Mouse (Mus musculus) cerebellum, adult (tissue): ENCODE data around the gene AB124611.
A peak's percentile ranks its signal among the peaks of the same experiment; 100 is the strongest.
"Not testable (repeated sequence)": the region's sequence is repeated elsewhere in the genome, so short reads cannot be mapped to it uniquely, and the experiment has no call there.

ENCODE experiments used
- ATAC-seq: cut with Nextera tagmentation; 2 replicates; pipeline ENCODE4 v1.9.2; 2017; ENCODE audit warnings: mild to moderate bottlenecking, moderate library complexity, mixed read lengths; ENCODE audit not compliant: insufficient number of reproducible peaks, low FRiP score, low TSS enrichment

AB124611 gene

DNA sequence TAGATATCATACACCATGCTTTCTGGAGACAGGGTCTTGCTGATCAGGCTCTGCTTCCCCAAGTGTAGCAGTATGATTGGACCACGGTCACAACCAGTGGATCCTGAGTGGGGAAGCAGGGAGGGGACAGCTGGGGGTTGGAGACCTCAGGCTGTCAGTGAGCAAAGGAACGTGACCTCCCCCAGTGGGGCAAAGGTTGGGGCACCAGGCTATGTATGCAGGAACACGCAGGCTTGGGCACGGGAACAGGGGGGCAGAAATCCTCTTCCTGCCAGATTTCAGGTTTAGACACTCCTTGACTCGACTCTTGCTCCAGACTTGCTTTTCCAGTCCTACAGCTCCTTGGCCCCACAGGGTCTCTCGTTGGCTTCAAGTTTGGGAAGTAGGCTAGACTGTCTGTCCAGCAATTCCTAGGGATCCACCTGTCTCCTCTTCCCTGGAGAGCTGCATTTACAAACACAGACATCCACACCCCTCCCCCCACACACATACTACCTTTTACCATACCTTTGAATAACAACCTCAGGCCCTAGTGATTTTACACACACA is 8.0 kb upstream of the AB124611 start:
- no peak for ATAC-seq

DNA sequence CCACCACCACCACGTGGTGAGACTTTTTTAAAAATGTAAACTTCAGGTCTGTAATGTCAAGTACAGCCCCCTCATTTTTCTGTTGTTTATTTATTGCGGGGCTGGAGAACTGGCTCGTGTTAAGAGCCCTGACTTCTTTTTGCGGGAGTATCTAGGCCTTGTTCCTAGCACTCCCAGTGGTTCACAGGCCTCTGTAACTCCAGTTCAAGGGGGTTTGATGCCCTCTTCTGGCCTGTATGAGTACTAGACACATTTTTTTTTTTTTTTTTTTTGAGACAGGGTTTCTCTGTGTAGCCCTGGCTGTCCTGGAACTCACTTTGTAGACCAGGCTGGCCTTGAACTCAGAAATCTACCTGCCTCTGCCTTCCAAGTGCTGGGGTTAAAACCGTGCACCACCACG is 7.3 kb upstream of the AB124611 start:
- not testable (repeated sequence) for ATAC-seq

DNA sequence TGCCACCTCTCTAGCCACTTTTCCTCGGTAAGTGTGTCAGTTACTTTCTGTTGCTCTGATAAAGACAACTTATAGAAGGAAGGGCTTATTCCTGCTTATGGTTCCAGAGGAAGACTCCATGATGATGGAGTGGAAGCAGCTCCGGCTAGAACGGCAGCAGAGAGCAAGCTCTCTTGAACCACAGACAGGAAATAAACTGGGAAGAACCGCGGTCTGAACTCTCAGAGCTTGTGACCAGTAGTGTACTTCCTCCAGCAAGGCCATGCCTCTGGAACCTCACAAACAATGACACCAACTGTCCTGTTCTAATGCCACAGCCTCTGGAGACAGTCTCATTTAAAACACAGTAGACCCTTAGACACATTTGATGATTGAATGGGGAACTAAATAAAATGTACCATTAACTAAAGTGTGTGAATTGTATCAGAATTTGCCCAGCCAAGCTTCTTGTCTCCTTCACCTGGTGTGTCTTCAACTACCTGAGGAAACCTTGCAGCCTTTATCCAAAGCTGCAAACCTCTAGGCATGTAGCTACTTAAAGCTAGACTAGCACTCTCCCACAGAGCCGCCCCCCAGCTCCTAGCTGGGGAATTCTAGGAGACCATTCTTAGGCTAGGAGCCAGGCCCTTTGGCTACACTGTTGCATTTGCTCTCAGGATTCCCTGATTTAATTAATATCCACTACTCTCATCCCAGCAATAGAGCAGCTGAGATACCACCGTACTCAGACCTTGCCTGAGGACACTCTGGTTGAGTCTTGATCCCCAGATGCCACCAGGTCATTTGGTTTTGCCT is 637 bp upstream of the AB124611 start:
- ATAC-seq = no peak

DNA sequence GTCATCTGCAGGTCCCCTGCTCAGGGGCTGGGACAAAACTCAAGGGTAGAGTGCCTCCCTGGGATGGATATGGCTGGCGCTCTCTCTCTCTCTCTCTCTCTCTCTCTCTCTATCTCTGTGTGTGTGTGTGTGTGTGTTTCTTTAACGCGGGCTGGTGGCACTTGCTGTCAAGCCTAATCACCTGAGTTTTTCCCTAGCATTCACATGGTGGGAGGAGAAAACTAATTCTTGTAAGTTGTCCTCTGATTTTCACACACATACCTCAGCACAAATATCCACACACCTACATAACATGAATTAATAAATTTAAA is 613 bp downstream of the AB124611 start:
- ATAC-seq = no peak

DNA sequence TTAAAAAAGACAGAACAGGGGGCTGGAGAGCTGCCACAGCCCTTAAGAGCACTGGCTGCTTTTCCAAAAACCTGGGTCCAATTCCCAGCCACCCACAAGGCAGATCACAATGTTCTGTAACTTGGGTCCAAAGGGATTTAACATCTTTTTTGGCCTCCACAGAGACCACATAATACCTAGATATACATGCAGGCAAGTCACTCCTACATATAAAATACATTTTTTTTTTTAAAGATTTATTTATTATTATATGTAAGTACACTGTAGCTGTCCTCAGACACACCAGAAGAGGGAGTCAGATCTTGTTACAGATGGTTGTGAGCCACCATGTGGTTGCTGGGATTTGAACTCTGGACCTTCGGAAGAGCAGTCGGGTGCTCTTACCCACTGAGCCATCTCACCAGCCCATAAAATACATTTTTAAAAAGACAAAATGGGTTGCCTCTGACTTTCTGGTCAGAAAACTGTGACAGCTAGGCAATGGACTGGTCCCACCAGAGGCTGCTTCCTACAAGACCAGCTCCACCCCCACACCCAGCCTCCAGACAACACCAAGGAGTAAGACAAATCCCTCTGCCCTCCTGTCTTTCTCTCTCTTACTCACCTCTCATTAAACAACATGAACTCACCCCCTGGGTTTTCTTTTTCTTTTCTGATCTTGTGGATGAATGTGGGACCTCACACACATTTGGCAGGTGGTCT is 1.3 kb downstream of the AB124611 start:
- no peak for ATAC-seq

DNA sequence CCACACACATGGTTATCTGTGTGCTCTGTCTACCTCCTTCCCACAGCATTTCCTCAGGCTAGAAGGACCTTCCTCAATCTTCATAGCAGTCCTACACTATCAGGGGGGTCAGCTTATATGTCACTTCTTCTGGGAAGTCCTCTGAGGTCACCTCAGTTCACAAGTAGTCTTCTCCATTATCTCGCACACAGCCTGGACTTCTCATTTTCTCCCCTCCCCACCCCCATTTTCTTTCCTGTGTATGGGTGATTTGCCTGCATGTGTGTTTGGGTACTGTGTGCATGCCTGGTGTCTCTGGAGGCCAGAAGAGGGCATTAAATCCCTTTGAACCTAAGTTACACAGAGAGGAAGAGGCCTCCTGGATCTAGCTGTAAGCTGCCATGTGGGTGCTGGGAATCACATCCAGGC is 1.9 kb downstream of the AB124611 start:
- ATAC-seq = no peak

DNA sequence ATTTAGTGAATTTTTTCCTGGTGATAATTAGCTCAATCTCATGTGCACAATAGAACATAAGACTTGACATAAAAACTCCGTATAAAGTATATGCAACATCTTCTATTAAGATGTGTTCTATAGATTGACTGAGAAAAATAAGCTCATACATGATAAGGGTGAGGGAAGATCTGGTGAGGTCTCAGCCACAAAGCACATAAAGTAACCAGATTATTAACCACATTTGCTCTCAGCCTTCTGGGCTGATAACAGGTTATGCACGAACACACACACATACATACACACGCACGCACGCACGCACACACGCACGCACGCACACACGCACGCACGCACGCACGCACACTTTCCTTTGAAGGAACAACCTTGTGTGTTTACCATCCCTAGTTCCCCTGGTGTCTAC is 10.5 kb downstream of the AB124611 start:
- ATAC-seq = no peak

DNA sequence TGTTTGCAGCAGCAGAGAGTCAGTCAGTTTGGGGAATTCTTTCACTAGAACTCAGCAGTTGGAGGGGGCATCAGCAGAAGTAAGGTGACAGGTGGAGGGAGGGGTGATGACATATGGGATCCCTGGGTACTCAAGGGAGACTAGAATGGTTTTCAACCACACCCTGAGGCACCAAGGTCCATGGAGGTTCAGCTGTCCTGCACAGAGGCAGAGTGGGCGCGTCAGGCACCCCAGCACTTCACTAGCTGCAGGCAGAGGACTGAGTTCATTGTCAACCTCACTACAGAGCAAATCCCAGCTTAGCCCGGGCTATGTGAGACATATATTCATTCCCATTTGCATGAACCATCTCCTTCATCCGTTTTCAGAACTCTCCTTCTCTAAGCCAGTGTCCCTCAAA is 11.0 kb downstream of the AB124611 start:
- ATAC-seq = no peak

DNA sequence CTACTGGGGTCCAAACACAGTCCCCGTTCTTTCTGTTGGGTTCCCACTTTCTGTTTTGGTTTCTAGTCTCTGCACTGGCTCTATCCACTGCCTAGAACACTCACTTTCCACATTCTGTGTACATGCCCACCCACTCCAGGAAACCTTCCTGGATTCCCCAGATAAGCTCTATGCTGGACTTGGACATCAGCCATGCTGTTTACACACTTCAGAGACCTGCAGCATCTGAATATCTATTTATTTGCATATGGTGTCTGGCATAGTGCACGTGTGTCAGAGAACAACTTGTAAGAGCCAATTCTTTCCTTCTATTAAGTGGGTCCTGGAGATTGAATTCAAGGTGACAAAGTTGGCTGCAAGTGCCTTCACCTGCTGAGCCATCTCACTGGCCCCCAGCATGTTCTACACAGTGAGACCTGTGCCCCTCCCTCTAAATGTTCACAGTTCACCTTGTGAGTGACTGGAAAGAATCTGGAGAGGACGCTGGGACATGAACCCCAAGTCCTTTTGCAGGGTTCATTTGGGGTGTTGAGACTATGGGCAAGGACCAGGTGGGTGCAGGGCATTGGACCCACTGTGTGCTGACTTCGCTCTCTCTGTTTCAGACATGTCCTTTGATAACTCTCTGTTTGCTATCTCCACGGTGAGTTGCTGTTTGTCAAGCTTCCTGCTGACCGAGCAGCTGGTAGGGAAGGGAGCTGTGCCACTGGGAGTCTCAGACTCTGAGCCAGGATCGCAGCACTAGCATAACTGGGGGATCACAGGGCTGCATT is 14.2 kb downstream of the AB124611 start:
- ATAC-seq = no peak

DNA sequence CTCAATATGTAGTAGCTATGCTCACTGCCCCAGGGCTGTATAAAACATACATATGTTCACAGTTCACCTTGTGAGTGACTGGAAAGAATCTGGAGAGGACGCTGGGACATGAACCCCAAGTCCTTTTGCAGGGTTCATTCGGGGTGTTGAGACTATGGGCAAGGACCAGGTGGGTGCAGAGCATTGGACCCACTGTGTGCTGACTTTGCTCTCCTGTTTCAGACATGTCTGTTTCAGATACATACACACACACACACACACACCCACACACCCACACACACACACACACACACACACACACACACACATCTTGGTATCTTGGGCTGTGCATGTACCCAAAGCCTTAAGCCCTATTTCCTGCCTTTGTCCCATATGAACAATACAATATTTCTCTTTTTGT is 16.0 kb downstream of the AB124611 start:
- ATAC-seq = not testable (repeated sequence)

DNA sequence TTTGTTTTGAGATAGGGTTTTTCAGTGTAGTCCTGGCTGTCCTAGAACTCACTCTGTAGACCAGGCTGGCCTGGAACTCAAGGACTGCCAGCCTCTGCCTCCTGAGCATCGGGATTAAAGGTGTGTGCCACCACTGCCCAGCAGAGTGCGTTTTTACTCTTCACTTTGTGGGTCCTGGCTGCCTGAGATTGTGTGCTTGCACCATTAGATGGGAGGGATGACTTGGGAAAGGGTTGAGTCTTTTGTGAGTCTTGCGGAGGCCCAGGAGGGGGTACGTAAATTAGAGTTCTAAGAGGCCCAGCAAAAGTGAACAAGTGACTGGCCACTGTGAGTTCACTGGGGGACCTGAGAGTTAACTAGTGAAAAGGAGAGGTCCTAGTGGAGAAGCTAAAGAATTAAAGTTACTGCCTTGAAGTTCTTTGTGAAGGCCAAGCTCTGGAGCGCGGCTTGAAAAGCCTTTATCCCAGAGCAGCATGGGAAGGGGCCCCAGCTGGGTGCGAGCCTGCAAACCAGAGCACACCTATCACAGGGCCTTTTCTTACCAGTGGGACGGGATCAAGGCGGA is 19.5 kb downstream of the AB124611 start:
- peak; percentile 49 for ATAC-seq

DNA sequence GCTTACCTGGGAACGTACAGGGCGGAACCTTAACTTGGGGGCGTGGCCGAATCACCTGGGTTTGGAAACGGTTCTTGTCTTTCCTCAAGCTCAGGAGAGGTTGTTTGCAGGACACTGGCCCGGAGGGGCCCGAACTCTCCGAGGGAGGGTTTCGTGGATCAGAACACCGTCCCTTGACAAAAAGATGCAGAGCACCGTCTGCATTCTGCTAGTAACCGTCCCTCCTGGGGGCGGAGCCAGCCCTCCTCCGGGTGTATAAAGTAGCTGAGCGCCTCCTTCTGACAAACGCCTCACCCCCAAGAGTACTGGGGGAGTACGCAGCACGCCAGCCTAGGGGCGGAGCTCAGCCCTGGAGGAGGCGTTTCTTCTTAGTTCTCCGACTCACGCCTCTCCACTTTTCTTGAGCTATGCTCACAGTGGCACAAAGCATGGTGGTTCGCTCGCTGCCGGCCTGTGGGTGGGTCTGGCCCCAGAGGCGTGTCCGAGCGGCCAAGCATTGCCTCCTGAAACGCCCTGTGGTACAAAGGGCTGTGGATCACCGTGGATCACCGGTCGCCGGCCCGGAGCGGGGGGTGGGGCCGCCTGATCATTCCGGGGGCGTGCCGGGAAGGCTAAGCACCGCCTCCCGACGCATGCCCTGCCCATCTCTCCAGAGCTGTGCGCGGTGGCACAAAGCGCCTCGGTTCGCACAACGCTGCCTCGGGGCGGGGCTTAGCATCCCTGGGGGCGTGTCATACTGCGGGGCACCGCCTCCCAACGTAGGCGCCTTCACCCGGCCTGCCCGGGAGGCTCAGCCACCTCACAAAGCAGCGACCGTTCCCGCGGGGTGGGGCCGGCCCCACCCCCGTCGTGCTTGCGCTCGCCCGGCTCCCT is 20.2 kb downstream of the AB124611 start:
- peak; percentile 87 for ATAC-seq

DNA sequence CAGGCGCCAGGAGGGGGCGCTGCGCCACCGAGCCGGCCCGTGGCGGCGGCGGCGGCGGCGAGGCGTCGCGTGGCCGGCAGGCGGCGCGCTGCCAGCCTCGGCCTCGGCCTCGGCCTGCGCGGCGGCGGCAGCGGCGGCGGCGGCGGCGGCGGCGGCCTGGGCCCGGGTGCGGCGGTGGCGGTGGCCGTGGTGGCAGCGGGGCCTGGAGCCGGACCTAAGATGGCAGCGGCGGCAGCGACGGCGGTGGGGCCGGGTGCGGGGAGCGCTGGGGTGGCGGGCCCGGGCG is 20.8 kb downstream of the AB124611 start, which contains the start of gene Carm1:
Gene Carm1 (plus strand): TSS at position 106 of the 286 bp plus-strand sequence.
- no peak for ATAC-seq

DNA sequence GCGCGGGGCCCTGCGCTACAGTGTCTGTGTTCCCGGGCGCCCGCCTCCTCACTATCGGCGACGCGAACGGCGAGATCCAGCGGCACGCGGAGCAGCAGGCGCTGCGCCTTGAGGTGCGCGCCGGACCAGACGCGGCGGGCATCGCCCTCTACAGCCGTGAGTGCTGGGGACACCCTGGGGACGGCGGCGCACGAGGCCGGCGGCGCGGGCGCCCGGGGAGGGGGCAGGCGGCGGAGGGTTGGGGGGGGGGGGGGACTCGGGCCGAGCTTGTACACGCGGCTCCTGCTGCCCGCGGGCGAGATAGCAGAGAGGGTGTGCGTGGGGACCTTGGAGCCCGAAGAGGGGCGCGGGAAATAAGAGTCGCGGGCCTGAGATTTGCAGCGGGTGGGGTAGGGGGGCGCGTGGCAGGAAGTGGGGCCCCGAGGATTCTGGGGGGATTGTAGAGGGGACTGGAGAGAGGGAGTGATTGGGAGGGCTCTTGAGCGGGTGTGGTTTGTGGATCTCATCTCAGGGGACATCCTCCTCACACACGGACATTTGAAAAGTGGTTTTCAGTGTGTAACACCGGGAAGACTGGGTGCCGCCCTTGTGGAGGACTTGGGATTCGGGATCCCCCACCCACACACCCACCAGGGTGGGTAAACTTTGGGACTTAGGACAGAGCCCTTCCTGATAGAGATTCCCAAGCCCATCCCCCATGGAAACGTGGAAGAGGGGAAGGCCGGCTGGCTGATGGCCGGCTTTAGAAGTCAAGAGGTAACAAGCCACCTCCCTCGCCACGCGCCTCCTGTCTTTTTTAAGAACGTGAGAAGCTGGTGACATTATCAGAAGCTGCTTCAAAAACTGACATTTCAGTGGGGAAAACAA is 21.3 kb downstream of the AB124611 start:
- peak; percentile 5; the same call in 1 of the 2 replicates for ATAC-seq

DNA sequence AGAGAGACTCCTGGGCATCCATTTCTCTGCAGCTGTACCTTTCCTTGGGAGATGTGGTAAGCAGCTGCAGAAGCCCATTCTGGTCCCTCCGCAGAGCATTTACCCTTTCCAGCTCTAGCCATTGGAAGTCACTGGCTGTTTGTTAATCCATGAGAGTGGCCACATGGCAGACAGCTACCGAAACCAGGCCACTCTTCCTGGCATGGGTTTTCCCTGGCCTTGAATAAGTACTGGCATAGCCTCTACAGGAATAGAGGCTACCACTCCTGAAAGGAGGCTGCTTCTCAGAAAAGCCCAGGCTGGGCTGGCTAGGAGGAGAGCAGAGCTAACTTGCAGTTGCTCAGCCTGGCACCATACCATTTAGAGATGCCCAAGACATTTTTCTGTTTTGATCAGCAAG is 25.1 kb downstream of the AB124611 start:
- no peak for ATAC-seq

DNA sequence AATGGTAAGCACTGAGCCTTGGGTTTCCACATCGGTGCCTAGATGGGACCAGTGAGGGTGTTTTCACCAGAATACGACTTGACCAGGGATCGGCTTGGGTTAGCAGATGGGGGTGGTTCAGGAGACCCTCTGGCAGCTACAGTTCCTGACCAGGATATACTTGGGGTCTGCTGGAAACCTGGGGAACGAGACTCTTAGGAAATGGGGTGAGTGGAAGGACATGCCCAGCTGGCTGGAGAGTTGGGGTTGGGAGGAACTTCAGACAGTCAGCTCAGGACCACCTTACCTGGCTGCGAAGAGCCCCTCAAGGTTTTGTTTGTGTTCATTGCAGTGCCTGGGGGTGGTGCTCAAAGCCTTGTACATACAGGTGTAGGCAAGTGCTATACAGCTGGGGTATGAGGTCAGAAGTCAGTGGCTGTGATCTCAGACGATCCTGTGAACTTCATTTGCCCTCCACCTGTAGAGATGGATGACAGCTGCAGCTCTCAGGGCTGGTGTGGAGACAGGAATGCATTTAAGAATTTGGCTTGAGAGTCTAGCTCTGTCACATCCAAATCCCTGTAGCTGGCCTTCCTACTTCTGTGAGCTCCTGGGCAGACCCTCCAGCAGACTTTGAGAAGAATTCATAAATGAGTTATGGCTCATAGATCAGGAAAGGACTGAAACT is 27.8 kb downstream of the AB124611 start:
- ATAC-seq = no peak

DNA sequence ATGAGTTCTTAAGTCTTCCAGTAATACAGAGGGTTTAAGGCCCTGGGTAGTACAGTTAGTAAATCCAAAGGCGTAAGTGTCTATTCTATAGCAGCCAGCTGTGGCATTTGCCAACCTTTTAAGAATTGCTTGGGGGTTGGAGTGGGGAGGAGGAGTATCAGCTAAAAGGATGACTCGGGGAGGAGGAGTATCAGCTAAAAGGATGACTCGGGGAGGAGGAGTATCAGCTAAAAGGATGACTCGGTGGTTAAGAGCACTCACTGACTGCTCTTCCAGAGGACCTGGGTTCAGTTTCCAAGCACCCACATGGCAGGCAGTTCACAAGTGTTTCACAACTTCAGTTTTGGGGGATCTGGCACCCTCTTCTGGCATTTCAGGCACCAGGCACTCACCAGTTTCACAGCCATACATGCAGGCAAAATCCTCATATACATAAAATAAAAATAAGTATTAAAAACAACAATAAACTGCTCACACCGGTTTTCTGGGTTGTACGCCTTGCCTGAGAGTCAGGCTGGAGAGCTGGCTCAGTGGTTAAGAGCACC is 29.3 kb downstream of the AB124611 start:
- ATAC-seq = no peak

DNA sequence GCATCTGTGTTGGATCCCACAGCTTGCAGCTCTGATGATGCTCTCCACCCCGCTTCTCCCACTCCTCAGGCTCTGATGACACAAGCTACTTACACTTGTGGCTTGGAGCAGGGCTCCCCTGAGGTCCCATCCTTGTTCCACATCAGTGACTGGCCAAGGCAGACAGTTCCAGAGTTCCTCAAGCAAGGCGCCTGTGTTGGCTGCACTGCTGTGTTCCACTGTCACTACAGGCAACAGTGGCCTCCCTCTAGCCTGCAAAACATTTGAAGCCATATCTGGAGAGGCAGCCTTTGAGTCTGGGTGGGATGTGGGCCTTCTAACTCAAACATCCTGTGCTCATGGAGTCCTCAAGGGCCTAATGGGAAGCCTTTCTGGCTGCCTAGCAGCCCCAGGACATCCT is 31.0 kb downstream of the AB124611 start:
- no peak for ATAC-seq
